Mouse (Mus musculus) hindbrain, embryonic 15.5 days (tissue): ENCODE data around the gene Chaf1a. TPM values are rescaled to one million over a fixed set of nuclear protein-coding genes. Genes with fewer than 3 reads are reported as not detected.
A peak's percentile ranks its signal among the peaks of the same experiment; 100 is the strongest.
"Not testable (repeated sequence)": the region's sequence is repeated elsewhere in the genome, so short reads cannot be mapped to it uniquely, and the experiment has no call there.

Experiments
- ATAC-seq: fragments of 200-750 bp; cut with Nextera tagmentation; 2 replicates; pipeline ENCODE4 v1.8.0; 2017; ENCODE audit warnings: low read depth, moderate number of reproducible peaks, moderate TSS enrichment; ENCODE audit not compliant: low FRiP score
- H3K27ac ChIP-seq: fragments of 300-500 bp; sonication (generic); replicated peaks from 2 replicates; pipeline ENCODE4 v1.5.1; 2015; ENCODE audit warnings: mild to moderate bottlenecking, inconsistent platforms
- H3K27me3 ChIP-seq: fragments of 300-500 bp; sonication (generic); 2 replicates; pipeline ENCODE4 v1.6.1; 2015; ENCODE audit warnings: control low read depth, inconsistent platforms
- H3K36me3 ChIP-seq: fragments of 300-500 bp; sonication (generic); 2 replicates; pipeline ENCODE4 v1.6.1; 2015; ENCODE audit warnings: control low read depth, inconsistent platforms
- H3K4me1 ChIP-seq: fragments of 300-500 bp; sonication (generic); replicated peaks from 2 replicates; pipeline ENCODE4 v1.6.1; 2015; ENCODE audit warnings: control low read depth, inconsistent platforms
- H3K4me2 ChIP-seq: fragments of 300-500 bp; sonication (generic); 2 replicates; pipeline ENCODE4 v1.6.1; 2015; ENCODE audit warnings: moderate library complexity, mild to moderate bottlenecking, inconsistent platforms
- H3K4me3 ChIP-seq: fragments of 300-500 bp; sonication (generic); 2 replicates; pipeline ENCODE4 v1.5.1; 2015; ENCODE audit warnings: mild to moderate bottlenecking, inconsistent platforms
- H3K9ac ChIP-seq: fragments of 300-500 bp; sonication (generic); 2 replicates; pipeline ENCODE4 v1.6.1; 2015; ENCODE audit warnings: inconsistent platforms
- H3K9me3 ChIP-seq: fragments of 300-500 bp; sonication (generic); 2 replicates; pipeline ENCODE4 v1.6.1; 2016; ENCODE audit warnings: control low read depth, inconsistent platforms
- WGBS: fragments of 180-500 bp; shearing (Covaris S2); methylation state at CpG from one replicate; pipeline ENCODE4 v1.1.7; 2015; 5-methylcytosine and 5-hydroxymethylcytosine counted together
- polyA plus RNA-seq: library from polyadenylated mRNA; unstranded; fragments of >200 nt; fragmentation: Nextera tagmentation; extraction: Ambion mirVana; gene quantifications from 2 replicates; pipeline ENCODE4 v1.2.1, GENCODE M21; 2015

Chaf1a gene
- polyA plus RNA-seq, 1 experiment from 2014 or later: 7.6 TPM

DNA sequence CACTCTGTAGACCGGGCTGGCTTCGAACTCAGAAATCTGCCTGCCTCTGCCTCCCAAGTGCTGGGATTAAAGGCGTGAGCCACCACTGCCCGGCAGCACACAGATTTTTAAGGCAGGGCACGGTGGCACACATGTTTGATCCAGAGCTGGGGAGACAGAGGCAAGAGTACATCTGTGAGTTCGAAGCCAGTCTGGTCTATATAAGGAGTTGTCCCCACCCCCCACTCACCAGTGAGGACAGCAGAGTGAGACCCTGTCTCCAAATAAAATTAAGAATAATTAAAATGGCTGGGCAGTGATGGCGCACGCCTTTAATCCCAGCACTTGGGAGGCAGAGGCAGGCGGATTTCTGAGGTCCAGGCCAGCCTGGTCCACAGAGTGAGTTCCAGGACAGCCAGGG is 38.1 kb downstream of the Chaf1a start:
- Histone ChIP-seq H3K4me3 (peak overlapping the region; percentile 65), H3K27ac (peak overlapping the region; percentile 79), H3K4me1 (peaks cover 54% of the 10 kb centered on the region), H3K4me2 (peak overlapping the region; percentile 78)
- not testable (repeated sequence) for H3K9me3 ChIP-seq, H3K27me3 ChIP-seq, H3K36me3 ChIP-seq, H3K9ac ChIP-seq, ATAC-seq
- 65% methylated on average over 9 of the region's 9 CpGs for WGBS

DNA sequence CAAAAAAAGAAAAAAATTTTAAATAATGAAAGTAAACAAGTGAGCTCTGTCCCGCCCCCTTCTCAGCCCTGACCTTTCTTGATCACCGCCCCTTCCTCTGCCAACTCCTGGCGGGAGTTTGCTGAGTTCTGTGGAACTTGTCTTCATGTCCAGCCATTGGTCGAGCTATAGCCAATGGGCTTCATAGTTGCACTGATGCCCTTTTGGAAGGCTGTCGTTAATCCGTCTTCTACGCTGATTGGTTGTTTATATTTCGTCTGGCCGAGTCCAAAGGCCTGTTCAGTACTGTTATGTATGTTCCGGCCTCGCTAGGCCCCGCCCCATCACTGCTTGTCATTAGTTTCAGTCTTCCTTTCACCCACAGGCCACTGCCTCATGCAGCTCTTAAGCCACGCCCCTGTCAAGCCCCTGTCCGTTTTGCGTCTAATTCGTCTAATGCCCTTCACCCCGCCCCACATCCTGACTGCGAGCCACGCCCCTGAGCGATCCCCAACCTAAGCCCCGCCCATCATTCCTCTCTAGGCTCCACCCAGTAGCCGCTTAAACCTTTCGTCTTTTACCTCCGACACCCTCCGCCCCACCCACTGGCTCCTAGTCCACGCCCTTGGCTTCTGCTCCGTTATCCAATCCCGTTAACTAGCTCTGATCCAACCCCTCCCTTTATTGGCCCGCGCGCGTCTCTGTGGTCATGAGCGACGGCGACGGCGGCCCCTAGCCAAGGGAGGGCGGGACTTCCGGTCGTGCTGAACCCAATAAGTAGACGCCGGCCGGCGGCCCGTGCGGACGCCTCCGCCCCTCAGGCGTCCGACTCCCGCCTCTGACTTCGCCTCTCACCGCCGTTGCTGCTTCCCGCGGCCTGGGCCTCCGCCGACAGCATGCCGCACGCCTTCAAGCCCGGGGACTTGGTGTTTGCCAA is 38.9 kb downstream of the Chaf1a start, which contains the start of gene Hdgfl2:
TSS of gene Hdgfl2 (plus strand) at position 755 of the 916 bp plus-strand sequence.
- peak within 1 kb of the TSS; percentile 79 for H3K27ac ChIP-seq
- H3K36me3 ChIP-seq: peaks cover 2% of the 10 kb centered on the region; the same call in 1 of the 2 replicates
- peak within 1 kb of the TSS; percentile 65 for H3K9ac ChIP-seq
- no peaks in the 10 kb centered on the region for H3K9me3 ChIP-seq
- H3K4me1 ChIP-seq: peaks cover 47% of the 10 kb centered on the region
- H3K27me3 ChIP-seq: no peaks in the 10 kb centered on the region
- WGBS: under 1% methylated on average over 60 of the region's 61 CpGs
- peak within 1 kb of the TSS; percentile 78 for H3K4me2 ChIP-seq
- ATAC-seq: peak; percentile 94
- peak within 1 kb of the TSS; percentile 65 for H3K4me3 ChIP-seq

DNA sequence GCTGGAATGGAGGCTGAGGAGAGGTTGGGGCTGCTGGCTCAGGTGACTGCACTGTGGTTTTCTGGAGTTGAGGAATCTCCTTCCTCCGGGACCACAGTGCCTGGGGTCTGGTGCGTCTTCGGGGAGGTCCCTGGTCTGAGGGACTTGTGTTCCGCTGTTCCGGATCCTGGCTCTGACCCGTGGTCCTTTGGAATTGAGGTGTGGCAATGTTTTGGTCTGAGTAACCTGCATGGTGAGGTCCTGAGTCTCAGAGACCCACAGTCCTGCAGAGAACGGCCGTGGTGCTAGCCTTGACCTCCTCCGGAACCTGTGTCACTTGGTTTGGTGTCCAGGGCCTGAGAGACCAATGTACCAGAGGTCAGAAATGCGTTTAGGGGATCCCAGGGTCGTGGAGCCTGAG is 39.7 kb downstream of the Chaf1a start:
- H3K9me3 ChIP-seq: no peaks in the 10 kb centered on the region
- 3% methylated on average over 11 of the region's 11 CpGs for WGBS
- peak overlapping the region; percentile 63 for H3K27ac ChIP-seq
- peaks cover 2% of the 10 kb centered on the region; the same call in 1 of the 2 replicates for H3K36me3 ChIP-seq
- H3K27me3 ChIP-seq: no peaks in the 10 kb centered on the region
- peak overlapping the region; percentile 78 for H3K4me2 ChIP-seq
- no peak for ATAC-seq
- H3K9ac ChIP-seq: peak overlapping the region; percentile 65
- H3K4me3 ChIP-seq: peak overlapping the region; percentile 65
- H3K4me1 ChIP-seq: peaks cover 44% of the 10 kb centered on the region

DNA sequence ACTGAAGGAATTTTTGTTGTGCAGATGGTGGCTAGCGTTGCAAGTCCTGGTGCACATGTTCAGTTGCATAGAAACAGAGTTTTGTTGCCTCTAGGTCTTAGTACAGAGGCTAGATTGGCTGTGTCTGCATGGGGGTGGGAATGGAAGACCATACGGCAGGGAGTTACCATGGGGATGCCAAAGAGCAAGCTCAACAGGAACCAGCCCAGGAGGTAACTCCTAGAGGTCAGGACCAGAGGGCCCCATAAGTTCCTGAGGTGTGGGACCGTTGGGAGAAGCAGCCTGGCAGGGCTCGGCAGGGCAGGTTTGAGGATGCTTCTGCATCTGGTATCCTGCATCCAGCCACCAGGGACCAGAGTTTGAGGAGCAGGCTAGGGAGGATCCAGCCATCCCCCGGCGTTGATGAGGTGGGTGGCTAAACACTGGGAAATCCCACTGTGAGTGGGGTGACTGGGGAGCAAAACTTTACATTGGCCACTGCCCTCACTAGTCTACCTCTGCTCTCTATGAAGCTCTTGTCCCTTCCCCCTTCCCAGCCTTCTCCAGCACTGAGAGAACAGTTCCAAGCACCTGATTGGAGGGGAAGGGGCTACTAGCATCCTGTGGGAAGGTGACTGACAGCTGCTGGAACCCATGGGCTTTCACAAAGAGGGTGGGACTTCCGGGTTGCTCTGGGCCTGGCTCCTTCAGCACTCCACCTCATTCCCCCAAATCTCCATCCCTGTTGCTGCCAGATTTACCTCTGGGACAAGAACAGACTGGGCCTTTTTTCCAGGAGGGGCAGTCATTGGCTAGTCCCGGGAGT is 40.7 kb downstream of the Chaf1a start:
- Histone ChIP-seq H3K4me2 (peak overlapping the region; percentile 78), H3K27me3 (no peaks in the 10 kb centered on the region), H3K27ac (peak overlapping the region; percentile 30; the same call in 1 of the 2 replicates), H3K9ac (peak overlapping the region; percentile 65), H3K4me1 (peaks cover 38% of the 10 kb centered on the region), H3K36me3 (peaks cover 2% of the 10 kb centered on the region; the same call in 1 of the 2 replicates), H3K4me3 (peak overlapping the region; percentile 65), H3K9me3 (no peaks in the 10 kb centered on the region)
- ATAC-seq: peak; percentile 25
- WGBS: 5% methylated on average over 8 of the region's 8 CpGs

DNA sequence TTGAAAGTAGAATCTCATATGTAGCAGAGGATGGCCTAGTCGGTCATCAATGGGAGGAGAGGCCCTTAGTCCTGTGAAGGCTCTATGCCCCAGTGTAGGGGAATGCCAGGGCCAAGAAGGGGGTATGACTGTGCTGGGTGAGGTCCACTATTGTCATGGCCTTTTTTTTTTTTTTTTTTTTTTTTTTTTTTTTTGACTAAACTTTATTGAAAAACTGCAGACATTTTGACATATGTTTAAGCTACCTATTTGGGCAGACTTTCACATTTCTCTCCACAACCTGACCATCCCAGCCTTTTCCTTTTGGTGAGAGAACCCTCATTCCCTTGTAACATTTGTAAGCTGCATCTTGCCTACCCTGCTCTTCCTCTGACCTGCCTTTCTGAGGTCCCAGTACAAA is 52.1 kb downstream of the Chaf1a start:
- Histone ChIP-seq H3K4me3 (no peak overlapping the region), H3K9ac (no peak overlapping the region), H3K27ac (no peak overlapping the region), H3K27me3 (no peaks in the 10 kb centered on the region), H3K9me3 (no peaks in the 10 kb centered on the region), H3K36me3 (peaks cover 42% of the 10 kb centered on the region), H3K4me2 (no peak overlapping the region), H3K4me1 (no peaks in the 10 kb centered on the region)
- no peak for ATAC-seq
- 92% methylated on average over 1 of the region's 1 CpGs for WGBS

DNA sequence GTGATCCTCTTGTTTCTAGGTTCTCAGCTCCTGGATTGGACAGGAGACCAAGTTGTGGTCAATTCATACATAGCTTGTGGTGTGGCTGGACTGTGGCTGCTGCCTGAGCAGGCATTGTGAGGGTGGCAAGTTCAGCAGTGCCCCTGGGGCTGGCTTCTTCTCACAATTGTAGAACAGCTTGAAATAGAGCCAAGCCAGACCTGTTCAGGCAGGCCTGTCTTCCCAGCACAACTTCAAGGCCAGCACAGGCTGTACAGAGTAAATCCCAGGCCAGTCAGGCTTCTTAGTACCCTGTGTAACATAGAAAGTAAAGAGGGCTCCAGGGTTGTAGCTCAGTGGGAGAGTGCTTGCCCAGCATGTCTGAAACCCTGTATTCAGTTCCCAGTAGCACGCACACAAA is 52.6 kb downstream of the Chaf1a start:
- H3K4me3 ChIP-seq: no peak overlapping the region
- H3K36me3 ChIP-seq: peaks cover 47% of the 10 kb centered on the region
- no peak overlapping the region for H3K27ac ChIP-seq
- no peaks in the 10 kb centered on the region for H3K27me3 ChIP-seq
- no peak overlapping the region for H3K4me2 ChIP-seq
- no peak for ATAC-seq
- H3K9me3 ChIP-seq: no peaks in the 10 kb centered on the region
- H3K9ac ChIP-seq: no peak overlapping the region
- H3K4me1 ChIP-seq: no peaks in the 10 kb centered on the region
- 95% methylated on average over 1 of the region's 1 CpGs for WGBS

DNA sequence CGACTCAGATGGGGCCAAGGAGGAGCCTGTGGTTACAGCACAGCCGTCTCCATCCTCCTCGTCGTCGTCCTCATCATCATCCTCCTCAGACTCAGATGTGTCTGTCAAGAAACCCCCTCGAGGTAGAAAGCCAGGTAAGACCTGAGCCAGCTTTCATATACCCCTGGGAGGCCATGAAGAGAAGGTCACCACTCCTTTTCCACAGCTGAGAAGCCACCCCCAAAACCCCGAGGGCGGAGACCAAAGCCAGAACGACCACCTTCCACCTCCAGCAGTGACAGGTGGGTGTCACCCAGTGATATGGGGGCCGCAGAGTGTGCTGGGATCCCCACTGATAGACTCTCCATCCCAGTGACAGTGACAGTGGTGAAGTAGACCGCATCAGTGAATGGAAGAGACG is 56.6 kb downstream of the Chaf1a start:
- ATAC-seq: no peak
- Histone ChIP-seq H3K27ac (no peak overlapping the region), H3K27me3 (no peaks in the 10 kb centered on the region), H3K9ac (no peak overlapping the region), H3K4me2 (no peak overlapping the region), H3K36me3 (peaks cover 62% of the 10 kb centered on the region), H3K9me3 (no peaks in the 10 kb centered on the region), H3K4me3 (no peak overlapping the region), H3K4me1 (no peaks in the 10 kb centered on the region)
- WGBS: 93% methylated on average over 12 of the region's 12 CpGs

DNA sequence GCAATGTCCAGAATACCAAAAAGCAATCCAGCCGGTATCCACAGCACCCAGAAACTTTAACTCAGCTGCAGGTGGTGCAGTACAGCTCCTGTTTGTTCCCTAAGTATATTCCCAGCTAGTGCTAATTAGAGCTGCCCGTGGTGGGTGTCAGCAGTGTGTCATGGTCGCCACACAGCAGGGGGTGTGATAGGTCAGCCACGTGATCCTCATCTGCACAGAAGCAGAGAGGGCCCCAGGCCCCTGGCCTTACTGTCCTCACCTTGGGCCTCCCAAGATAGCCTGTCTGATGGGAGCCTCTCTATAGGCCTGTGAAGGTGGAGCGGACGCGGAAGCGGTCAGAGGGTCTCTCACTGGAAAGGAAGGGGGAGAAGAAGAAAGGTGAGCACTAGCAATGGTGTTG is 57.9 kb downstream of the Chaf1a start:
- Histone ChIP-seq H3K9ac (no peak overlapping the region), H3K27ac (no peak overlapping the region), H3K4me1 (no peaks in the 10 kb centered on the region), H3K4me2 (no peak overlapping the region), H3K27me3 (no peaks in the 10 kb centered on the region), H3K9me3 (no peaks in the 10 kb centered on the region), H3K4me3 (no peak overlapping the region), H3K36me3 (peaks cover 70% of the 10 kb centered on the region)
- 91% methylated on average over 8 of the region's 8 CpGs for WGBS
- ATAC-seq: peak; percentile 46; the same call in 1 of the 2 replicates

DNA sequence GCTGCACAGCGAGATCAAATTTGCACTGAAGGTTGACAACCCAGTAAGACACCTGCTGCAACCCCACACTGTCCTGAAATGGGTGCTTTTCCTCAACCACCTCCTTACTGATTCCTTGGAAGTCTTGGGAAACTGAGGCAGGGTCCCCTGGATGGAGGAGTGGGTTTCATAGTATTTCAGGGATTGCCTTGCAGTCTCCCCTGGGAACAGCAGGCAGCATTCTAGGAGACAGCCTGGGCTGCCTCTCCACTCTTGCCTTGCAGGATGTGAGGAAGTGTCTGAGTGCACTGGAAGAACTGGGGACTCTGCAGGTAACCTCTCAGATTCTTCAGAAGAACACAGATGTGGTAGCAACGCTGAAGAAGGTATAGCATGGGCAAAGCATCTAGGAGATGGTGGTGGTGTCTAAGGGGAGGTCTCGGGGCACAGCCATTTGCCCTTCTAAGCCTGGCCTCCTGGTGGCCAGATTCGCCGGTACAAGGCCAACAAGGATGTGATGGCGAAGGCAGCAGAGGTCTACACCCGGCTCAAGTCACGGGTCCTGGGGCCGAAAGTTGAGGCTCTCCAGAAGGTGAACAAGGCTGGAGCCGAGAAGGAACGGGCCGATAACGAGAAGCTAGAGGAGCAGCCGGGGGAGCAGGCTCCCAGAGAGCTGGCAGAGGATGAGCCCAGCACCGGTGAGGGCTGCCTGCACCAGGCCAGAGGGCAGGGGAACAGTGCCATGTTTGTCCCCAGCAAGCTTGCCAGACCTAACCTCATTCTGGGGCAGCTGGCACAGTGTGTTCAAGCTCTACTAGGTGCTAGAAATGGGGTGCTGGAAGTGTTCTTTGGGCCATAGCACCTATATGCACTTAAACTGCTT is 58.7 kb downstream of the Chaf1a start:
- Histone ChIP-seq H3K9ac (no peak overlapping the region), H3K27ac (no peak overlapping the region), H3K27me3 (no peaks in the 10 kb centered on the region), H3K9me3 (no peaks in the 10 kb centered on the region), H3K4me1 (no peaks in the 10 kb centered on the region), H3K4me2 (no peak overlapping the region), H3K4me3 (no peak overlapping the region), H3K36me3 (peaks cover 74% of the 10 kb centered on the region)
- no peak for ATAC-seq
- whole genome bisulfite sequencing: 93% methylated on average over 15 of the region's 15 CpGs

DNA sequence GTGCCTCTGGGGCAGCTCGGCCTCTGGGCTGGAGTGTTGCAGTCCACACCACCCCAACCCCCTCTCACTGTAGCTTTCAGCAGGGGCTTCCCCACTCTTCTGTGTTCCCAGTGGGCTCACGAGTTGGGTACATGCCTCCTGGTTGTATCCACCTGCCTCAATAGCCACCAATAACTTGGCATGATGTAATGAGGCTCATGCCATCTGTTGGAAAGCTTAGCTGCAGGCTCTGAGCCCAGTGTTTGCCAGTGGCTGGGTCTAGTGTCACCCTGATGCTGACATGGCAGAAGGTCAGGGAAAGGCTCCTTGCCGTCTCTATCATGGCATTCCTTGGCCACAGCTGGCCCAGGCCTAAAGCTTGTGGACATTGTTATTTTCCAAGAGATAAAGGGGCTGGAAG is 60.6 kb downstream of the Chaf1a start:
- WGBS: 94% methylated on average over 3 of the region's 3 CpGs
- peaks cover 64% of the 10 kb centered on the region for H3K36me3 ChIP-seq
- H3K4me3 ChIP-seq: no peak overlapping the region
- no peak overlapping the region for H3K4me2 ChIP-seq
- ATAC-seq: no peak
- no peak overlapping the region for H3K27ac ChIP-seq
- H3K4me1 ChIP-seq: no peaks in the 10 kb centered on the region
- H3K9me3 ChIP-seq: no peaks in the 10 kb centered on the region
- H3K27me3 ChIP-seq: no peaks in the 10 kb centered on the region
- H3K9ac ChIP-seq: no peak overlapping the region

DNA sequence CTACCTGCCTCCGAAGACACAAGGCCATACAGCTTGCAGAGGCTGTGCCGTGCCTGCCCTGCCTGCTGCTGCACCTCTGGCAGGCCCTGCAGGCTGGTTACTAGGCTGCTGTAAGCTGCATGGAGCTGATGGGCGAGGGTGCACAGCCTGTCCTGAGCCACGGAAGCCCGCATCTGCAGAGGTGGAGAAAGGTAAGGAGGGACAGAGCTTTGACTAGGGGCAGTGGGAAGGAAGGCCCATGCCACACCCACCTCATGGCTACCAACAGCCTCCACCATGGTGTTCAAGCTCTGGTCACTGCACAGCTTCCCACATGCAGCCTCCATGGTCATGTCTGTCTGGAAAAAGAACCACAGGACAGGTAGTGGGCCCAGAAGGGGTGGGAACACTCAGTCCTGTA is 61.9 kb downstream of the Chaf1a start:
- no peak overlapping the region for H3K9ac ChIP-seq
- no peaks in the 10 kb centered on the region for H3K4me1 ChIP-seq
- no peak overlapping the region for H3K4me3 ChIP-seq
- no peaks in the 10 kb centered on the region for H3K27me3 ChIP-seq
- H3K27ac ChIP-seq: no peak overlapping the region
- no peak overlapping the region for H3K4me2 ChIP-seq
- no peaks in the 10 kb centered on the region for H3K9me3 ChIP-seq
- no peak for ATAC-seq
- H3K36me3 ChIP-seq: peaks cover 50% of the 10 kb centered on the region
- WGBS: 97% methylated on average over 5 of the region's 5 CpGs
